Mouse (Mus musculus) left cerebral cortex, postnatal 4 days (tissue): ENCODE measurements around the gene Pms1. TPM values are rescaled to one million over a fixed set of nuclear protein-coding genes. Genes with fewer than 3 reads are reported as not detected.

Experiments used
- DNase-seq: peaks from one replicate; pipeline ENCODE4 v3.0.0-alpha.2; 2022
- intact Hi-C: fragments of 180-260 bp; cut with DNase I; formaldehyde crosslinking; loops from one replicate; pipeline ENCODE4 v1.15.1; 2025
- total RNA-seq, 2 experiments: library from RNA; stranded (reverse); gene quantifications; 2 replicates each; pipeline ENCODE4 v1.2.3; 2021

Pms1 gene
- total RNA-seq, 2 experiments from 2014 or later, result 10.1 to 13.8 TPM

- intact Hi-C loops, result no loop called here
- DNase-seq, result no peak
Observed at GRCm38 (mm10) chr1:53203902-53204301, 92.9 kb downstream of the Pms1 start.

- DNase-seq, result no peak
- intact Hi-C loops, result no loop called here
Observed at GRCm38 (mm10) chr1:53201630-53202199, 95.1 kb downstream of the Pms1 start.

DNA sequence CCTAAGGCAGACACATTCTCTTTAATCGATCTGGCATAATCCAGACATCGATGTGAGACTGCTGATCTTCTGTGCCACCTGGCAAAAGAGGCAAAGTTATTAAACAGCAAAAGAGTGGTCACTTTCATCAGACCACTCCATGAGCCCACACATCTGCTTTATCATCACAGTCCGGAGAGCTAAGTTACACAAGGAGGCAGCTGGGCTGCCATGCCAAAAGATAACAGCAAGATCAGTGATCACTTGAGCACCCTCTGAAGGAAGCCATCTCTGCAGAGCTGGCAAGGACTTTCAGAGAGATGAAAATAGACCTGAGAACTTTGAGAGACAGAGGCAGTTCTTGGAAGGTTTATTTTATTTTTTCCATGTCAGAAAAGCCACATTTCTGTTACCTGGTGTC is 102.3 kb downstream of the Pms1 start:
- no peak for DNase-seq
- intact Hi-C loops, result no loop called here

DNA sequence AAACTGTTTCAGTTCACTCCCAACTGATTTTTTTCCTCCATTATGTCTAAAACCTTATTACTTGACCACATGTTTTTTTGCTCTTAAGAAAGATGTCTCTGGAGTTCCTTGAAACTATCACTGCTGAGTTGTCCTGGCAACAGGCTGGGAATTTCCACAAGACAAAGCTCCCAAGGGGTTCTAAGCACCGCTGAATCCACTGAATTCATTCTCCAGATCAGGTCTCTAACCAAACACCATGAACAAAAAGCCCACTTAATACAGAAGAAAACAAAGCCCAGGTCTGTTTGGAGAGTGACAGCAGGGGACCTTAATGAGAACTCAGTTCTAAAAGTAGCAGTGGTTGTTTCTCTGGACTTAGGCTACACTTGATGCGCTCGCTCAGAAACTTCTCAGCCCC is 105.6 kb downstream of the Pms1 start:
- no peak for DNase-seq
- intact Hi-C loops, result no loop called here

DNA sequence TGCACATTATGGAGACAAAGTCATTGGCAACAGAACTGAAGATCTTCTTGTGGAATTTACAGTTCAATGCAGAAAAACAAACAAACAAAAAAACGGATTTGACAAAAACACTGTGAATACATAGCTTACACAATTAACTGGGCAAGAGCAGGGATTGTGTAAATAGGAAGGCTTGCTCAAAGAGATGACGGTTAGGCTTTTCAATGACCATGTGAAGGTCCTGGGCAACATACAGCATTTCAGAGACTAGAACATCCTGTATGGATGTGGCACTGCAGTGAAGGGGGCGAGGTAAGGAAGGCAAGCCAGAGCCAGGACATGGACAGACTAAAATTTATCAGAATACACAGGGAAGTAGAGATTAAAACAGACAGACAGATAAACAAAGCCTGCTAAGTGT is 107.2 kb downstream of the Pms1 start:
- intact Hi-C loops, result no loop called here
- DNase-seq, result no peak

GRCm38 (mm10) chr1:53187536-53187935 is 109.3 kb downstream of the Pms1 start, which contains the start of gene 1700019A02Rik:
TSS of gene 1700019A02Rik (minus strand) at chr1:53187636.
- intact Hi-C loops, result no loop called here
- DNase-seq, result no peak

DNA sequence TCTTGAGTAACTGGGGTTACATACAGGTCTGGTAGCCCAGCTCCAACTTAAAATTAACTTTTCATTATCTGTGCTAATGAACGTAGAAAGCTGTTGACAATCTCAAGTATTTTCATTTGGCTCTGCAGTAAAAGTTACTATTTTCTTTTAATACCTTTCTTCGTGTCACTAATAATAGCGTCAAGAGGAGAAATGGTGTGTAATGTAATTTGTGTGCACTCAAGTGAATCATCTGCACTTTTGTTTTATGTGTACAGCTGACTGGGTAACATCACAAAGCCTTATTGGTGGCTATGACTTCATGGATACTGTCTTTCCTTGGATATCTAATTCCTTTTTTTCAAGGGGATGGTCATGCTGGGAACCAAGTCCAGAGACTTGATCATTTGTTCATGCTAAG is 110.5 kb downstream of the Pms1 start:
- intact Hi-C loops, result no loop called here

DNA sequence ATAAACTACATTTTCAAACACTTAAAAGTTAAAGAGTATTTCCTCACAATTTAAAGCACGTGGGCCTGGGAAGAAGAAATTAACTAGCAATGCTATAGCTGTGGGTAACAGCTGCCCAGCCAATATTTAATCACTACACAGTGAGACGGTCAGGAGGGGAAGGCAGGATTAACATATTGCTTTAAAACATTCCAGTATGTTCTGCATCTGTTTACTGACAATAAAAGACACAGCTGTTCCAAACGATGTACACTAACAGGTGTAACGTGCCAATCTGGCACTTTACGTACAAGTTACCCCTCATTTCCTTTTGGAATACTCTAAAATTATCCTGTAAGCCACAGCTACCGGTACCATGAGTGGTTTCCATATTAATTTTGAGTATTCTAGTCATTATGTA is 139.1 kb downstream of the Pms1 start:
- intact Hi-C loops, result no loop called here
- DNase-seq, result no peak

More for the DNA sequence above, 110.5 kb downstream of the Pms1 start:
- no peak for DNase-seq

Other genes starting within 250 kb of the Pms1 start
- 1 to 10 TPM; 1.2 to 1.3 TPM for gene Mstn, start 235.4 kb downstream of the Pms1 start, total RNA-seq
- not detected for gene 1700019A02Rik, start 109.4 kb downstream of the Pms1 start, total RNA-seq
- gene Ormdl1, start 77 bp upstream of the Pms1 start, total RNA-seq, result 10 to 100 TPM; 12.1 to 13.3 TPM
- not detected for gene Gm28778, start 93 bp upstream of the Pms1 start, total RNA-seq
- gene Osgepl1, start 16.6 kb upstream of the Pms1 start, total RNA-seq, result 10 to 100 TPM; 15.2 to 17.2 TPM
- not detected for gene Asdurf, start 55.6 kb upstream of the Pms1 start, total RNA-seq
- gene Gm28551, start 55.6 kb upstream of the Pms1 start, total RNA-seq, result under 1 TPM; 0.34 to 0.54 TPM
- 10 to 100 TPM; 38.7 to 40.7 TPM for gene Asnsd1, start 55.7 kb upstream of the Pms1 start, total RNA-seq